Mouse (Mus musculus): Measurements from ENCODE around the gene Pcsk4.
"Not testable (repeated sequence)": the region's sequence is repeated elsewhere in the genome, so short reads cannot be mapped to it uniquely, and the experiment has no call there.

Gene Pcsk4

DNA sequence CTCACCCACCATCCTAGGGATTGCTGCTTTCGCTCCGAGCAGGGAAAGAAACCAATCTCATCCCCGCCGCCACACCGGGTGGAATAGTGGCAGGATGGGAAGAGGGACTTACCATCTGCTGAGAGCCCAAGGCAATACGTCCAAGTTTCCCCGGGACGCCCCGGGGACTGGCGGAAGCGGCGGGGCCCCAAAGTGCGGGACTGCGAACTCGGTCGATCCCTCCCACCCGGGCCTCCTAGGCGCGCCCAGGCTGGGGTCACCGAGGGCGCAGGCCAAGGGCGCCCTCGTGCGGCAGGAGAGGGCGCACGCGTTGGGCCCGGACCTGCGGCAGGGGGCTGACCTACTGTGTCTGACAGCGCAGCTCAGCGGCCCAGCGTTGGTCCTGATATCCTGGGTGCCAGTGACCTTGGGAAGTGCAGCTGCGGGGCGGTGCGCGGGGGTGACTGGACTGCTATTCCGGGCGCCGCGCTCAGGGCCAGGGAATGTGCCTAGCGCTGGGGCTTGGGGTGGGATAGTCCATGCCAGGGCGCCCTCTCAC is 19.0 kb upstream of the Pcsk4 start, which contains the start of gene Adamtsl5:
Adamtsl5 (minus strand) TSS at position 169 of the 538 bp plus-strand sequence.
- DNase-seq (ENCODE audit: low spot score) = peak; percentile 76

DNA sequence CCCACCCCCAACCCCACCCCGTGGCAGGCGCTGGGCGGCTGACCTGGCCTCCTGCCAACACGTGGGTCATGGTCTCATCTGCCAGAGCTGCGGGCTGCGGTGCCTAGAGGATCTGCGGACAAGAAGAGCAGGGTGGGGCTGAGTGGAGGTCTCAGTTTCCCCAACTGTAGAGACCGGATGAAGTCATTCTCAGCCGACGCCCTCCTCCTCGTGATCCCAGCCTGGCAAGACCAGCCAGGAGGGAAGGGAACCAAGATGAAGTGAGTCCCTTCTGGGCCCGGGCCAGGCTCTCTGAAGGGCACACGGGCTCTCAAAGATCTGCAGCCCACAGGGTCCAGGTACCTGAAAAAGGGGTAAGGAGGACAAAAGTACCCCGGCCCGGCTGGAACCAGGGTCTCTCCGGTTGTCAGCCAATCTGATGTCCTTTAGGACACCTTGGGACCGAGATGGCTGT is 18.2 kb upstream of the Pcsk4 start:
- DNase-seq (ENCODE audit: low spot score) = no peak

- DNase-seq (ENCODE audit: low spot score) = not testable (repeated sequence)
These were observed 16.6 kb upstream of the Pcsk4 start for GRCm38 (mm10) chr10:80345929-80346328.

DNA sequence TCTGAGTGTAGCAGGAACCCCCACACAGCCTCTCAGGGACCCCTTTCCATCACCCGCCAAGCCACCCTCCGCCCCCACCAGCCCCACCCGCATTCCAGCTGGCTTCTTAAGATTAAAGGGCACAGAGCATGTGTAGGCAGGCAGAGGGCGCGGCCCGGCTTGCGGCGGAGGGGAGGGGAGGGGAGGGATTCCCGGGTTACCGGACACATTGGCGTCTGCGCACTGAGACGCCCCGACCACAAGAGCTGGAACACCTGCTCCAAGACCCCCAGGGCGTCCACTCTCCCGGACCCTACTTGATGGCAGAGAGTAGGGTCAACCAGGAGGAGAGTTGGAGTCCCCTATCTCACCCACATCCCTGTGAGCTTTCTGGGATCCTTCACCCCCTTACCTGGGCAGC is 15.8 kb upstream of the Pcsk4 start:
- peak; percentile 73 for DNase-seq (ENCODE audit: low spot score)

- DNase-seq (ENCODE audit: low spot score) = peak; percentile 92
These were observed 14.9 kb upstream of the Pcsk4 start for GRCm38 (mm10) chr10:80344131-80344661.

DNA sequence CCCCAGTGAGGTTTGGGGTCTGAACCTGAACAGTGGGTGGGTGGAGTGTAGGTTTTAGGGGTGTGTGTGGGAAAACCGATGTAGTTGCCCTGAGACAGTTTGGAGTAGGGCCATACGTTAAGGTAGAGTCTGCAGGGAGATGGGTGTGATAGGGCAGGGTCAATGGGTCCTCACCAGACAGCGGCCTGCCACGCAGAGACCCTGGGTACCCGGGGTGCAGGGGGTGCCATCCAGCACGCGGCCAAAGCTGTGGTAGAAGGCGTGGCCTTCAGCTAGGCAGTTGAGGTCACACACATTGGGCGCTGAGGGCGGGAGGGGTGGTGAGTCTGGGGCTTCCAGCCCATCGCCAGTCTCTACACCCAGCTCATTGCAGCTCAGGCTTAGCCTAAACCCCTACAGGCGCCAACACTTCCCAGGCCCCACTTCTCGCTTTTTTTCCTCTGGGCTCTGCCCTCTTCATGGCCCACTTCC is 14.2 kb upstream of the Pcsk4 start:
- DNase-seq (ENCODE audit: low spot score) = no peak

DNA sequence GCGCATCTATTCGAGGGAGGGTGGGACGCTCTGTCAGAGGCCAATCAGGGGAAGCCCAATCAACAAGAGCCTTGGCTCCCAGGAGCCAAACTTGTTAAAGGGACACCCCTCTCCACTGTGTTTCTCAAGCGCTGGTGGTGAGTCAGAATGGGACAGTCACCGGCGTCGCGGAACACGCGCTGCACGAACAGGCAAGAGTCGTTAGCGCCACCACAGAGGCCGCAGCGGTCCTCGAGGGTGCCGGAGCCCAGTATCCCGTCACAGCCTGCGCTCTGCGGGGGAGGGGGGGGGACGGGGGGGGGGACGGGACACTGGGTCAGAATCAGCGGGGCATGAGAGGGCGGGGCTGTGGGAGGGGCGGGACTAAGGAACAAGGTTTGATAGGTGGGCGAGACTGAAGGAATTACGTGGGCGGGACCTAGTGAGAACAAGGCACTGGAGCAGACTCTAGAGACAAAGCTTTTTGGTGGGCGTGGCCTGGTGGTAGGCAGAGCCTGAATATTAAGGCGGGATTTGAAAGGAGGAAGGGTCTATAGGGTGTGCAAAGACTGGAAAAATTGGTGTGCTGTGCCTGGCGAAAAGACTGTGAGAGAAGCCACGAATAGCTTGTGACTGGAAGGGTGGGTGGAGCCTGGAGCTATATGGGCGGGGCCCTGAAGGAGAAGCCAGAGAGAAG is 13.6 kb upstream of the Pcsk4 start:
- peak; percentile 76 for DNase-seq (ENCODE audit: low spot score)

- DNase-seq (ENCODE audit: low spot score) = no peak
These were observed 13.0 kb upstream of the Pcsk4 start for GRCm38 (mm10) chr10:80342305-80342748.

DNA sequence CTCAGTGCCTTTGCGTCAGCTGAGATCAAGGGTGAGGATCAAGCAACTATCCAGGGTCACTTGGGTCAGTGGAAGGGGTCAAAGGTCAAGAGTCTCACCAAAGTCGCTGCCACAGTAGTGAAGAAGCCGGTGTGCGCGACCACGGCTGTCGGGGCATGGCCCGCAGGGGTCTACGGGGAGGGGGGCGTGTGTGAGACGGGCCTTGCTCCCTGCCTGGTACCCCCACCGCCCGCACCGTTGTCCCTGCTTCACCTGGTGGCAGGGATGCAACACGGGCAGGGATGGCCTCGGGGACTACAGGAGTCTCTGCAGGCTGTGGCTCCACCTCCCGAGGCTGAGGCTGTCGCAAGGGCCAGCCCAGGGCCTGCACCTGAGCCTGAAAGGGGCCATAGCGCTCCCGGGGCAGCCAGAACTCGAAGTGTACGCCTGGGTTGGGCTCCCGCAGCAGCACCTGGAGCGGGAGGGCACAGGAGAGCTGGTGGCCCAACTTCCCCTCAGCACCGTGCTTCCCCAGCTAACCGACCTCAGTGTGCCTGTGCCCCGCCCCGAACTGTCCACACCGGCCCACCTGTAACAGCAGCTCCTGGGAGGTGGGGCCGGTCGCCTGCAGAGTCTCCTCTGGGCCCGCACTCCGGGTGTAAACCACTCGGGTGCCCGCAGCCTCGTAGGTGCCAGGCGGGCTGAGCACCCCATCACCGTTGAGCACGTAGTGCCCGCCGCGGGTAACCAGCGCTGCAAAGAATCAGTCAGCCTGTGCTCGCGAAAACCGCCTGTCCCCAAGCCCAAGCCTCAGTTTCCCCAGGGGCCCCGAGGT is 12.4 kb upstream of the Pcsk4 start:
- no peak for DNase-seq (ENCODE audit: low spot score)

DNA sequence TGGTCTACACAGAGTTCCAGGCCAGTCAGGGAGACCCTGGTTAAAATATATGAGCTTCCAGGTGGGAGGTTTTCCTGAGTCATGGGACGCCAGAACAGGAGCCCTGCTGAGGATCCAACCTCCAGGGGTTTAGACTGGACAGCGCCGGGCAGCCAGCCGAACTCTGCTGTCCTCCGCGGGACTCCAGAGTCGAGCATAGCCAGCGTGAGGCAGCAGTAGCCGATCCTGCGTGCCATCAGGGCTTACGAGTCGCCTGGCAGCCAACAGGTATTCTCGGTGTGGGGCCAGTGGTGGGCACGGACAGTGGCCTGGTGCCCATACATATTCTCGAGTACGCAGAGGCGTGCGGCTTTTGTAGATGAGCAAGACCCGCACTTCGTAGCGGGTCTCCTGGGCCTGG is 11.7 kb upstream of the Pcsk4 start:
- DNase-seq (ENCODE audit: low spot score) = no peak

- DNase-seq (ENCODE audit: low spot score) = peak; percentile 92
These were observed 10.8 kb upstream of the Pcsk4 start for GRCm38 (mm10) chr10:80339941-80340750.

- DNase-seq (ENCODE audit: low spot score) = no peak
These were observed 7.0 kb upstream of the Pcsk4 start for GRCm38 (mm10) chr10:80336263-80336662.

DNA sequence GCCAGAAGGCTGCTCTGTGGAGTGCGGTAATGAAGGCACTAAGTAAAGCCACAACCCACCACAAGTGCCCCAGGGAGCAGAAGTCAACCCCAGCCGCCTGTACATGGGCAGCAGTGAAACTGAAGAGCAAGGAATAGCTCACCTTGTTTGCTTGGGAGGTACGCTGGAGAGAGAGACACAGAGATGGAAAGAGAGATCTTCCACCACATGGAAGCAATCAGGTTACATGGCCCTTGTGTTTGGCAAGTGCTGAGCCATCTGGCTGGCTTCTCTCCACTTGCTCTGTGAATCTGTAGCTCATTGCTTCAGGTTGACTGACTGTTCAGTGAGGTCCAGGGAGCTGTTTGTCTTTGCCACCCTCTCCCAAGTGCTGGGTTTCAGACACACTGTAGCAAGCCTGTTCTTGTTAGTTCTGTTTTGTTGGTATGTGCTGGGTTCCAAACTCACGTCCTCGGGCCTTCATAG is 3.3 kb upstream of the Pcsk4 start:
- no peak for DNase-seq (ENCODE audit: low spot score)

DNA sequence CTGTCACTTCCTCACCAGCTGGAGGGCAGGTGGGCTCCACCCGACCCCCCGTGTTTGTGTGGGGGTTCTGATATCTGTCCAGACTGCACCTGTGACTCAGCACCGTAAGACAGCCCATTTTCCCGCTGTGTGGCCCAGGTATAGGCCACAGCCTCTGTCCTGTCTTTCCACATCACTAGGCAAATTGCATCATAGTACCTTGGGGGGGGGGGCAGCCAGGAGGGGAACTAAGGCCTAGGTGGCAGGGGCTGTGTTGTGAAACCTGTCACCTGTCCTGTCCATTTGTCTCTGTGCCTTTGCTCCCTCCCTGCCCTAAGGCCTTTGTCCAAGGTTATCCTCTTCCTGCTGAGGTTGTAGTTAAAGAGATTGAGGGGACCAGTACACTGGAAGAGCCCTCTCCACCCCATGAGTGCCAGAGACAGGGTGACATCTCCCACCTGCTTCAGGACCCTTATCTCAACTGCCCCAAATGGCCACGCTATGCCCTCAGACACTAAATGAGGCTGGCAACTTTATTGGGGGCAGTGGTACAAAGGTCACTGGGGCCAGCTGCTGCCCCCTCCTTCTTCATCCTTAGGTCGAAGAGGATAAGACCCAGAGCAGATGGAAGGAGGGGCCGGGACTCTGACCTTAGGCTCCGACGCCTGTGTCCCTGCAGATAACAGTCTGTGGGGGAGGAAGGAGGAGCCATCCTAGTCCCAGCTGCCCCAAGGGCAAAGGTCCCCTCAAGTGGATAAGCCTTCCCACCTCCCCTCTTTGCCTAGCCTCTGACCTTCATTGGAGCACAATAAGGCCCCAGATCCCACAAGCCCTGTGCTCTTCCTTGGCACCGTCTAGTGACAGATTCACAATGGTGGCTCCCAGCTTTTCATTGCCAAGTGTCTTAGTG is 2.6 kb upstream of the Pcsk4 start:
- DNase-seq (ENCODE audit: low spot score) = peak; percentile 87

DNA sequence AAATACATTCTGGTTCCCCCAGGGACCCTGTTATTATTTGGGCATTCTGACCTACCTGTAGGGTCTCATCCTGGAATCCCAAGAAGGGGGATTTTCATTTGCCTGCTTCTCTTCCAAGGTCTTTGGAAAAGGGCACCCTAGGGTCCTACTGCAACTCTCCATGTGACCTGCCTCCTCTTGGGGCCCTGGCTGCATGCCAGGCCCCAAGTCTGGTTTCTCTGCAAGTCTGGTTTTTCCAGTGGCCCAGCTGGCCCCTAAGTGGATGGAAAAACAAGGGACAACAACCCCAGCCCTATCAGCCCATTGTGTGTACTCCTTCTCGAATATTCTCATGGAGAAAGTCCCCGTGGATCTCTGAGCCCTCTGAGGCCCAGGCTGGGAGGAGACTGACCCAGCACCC is 1.6 kb upstream of the Pcsk4 start:
- no peak for DNase-seq (ENCODE audit: low spot score)

GRCm38 (mm10) chr10:80330084-80330483 is 786 bp upstream of the Pcsk4 start:
- no peak for DNase-seq (ENCODE audit: low spot score)

DNA sequence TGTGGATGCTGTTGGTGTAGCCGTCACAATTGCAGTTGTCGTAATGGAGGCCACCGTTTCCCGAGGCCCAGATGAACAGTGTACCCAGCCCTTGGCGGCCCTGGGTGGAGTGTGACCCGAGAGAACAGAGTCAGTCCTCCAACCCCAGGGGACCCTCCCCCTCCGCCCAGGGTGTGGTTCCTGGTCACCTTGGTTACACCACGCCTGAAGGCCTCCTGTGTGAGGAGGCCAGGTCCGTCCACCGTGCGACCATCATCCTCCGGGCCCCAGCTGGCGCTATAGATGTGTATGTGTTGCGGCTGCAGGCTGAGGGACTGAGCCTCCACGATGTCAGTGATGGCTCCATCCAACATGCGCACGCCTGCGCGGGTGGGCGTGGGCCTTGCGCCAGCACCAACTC is 4.3 kb downstream of the Pcsk4 start:
- no peak for DNase-seq (ENCODE audit: low spot score)

- no peak for DNase-seq (ENCODE audit: low spot score)
These were observed 4.9 kb downstream of the Pcsk4 start for GRCm38 (mm10) chr10:80324120-80325037.

All from c-Kit-positive CD71-positive TER-119-positive erythroid progenitor cells, embryonic 14.5 days (primary cell).